Mouse (Mus musculus) intestine, embryonic 14.5 days (tissue): Measurements from ENCODE around the gene Asap2. TPM values are rescaled to one million over a fixed set of nuclear protein-coding genes. Genes with fewer than 3 reads are reported as not detected.

Experiments
- ATAC-seq: fragments of 200-750 bp; cut with Nextera tagmentation; replicated peaks from 2 replicates; pipeline ENCODE4 v1.8.0; 2017; ENCODE audit warnings: low read depth, moderate number of reproducible peaks, moderate TSS enrichment, moderate library complexity; ENCODE audit not compliant: low FRiP score, low TSS enrichment
- DNase-seq: peaks from one replicate; pipeline ENCODE4 v3.0.0-alpha.2; 2018; ENCODE audit warnings: low spot score
- H3K27ac ChIP-seq: fragments of 300-500 bp; sonication (generic); 2 replicates; pipeline ENCODE4 v1.5.1; 2014; ENCODE audit warnings: low read depth, mild to moderate bottlenecking, control low read depth
- H3K27me3 ChIP-seq: fragments of 300-500 bp; sonication (generic); replicated peaks from 2 replicates; pipeline ENCODE4 v1.6.1; 2014; ENCODE audit warnings: low read length, control low read depth; ENCODE audit not compliant: control insufficient read depth, insufficient read depth
- H3K36me3 ChIP-seq: fragments of 300-500 bp; sonication (generic); 2 replicates; pipeline ENCODE4 v1.6.1; 2014; ENCODE audit warnings: low read length, control low read depth; ENCODE audit not compliant: control insufficient read depth, insufficient read depth
- H3K4me1 ChIP-seq: fragments of 300-500 bp; sonication (generic); replicated peaks from 2 replicates; pipeline ENCODE4 v1.6.1; 2014; ENCODE audit warnings: low read length, control low read depth, mixed read lengths; ENCODE audit not compliant: control insufficient read depth, insufficient read depth
- H3K4me2 ChIP-seq: fragments of 300-500 bp; sonication (generic); 2 replicates; pipeline ENCODE4 v1.6.1; 2014; ENCODE audit warnings: low read length
- H3K4me3 ChIP-seq: fragments of 300-500 bp; sonication (generic); 2 replicates; pipeline ENCODE4 v1.5.1; 2014; ENCODE audit warnings: low read depth, low read length, control low read depth, mixed read lengths
- H3K9ac ChIP-seq: fragments of 300-500 bp; sonication (generic); 2 replicates; pipeline ENCODE4 v1.6.1; 2014; ENCODE audit warnings: mild to moderate bottlenecking, low read length
- H3K9me3 ChIP-seq: fragments of 300-500 bp; sonication (generic); 2 replicates; pipeline ENCODE4 v1.6.1; 2016; ENCODE audit warnings: low read length, control low read depth; ENCODE audit not compliant: control insufficient read depth
- WGBS: fragments of 180-500 bp; shearing (Covaris S2); extraction: QIAGEN DNeasy Blood & Tissue Kit; methylation state at CpG from one replicate; pipeline ENCODE4 v1.1.7; 2014; 5-methylcytosine and 5-hydroxymethylcytosine counted together
- polyA plus RNA-seq: library from polyadenylated mRNA; unstranded; fragments of >200 nt; fragmentation: Nextera tagmentation; extraction: Ambion mirVana; gene quantifications from 2 replicates; pipeline ENCODE4 v1.2.1, GENCODE M21; 2014

Gene Asap2
- polyA plus RNA-seq, 1 experiment from 2014 or later: 10.2 TPM

GRCm38 (mm10) chr12:21153279-21153707, 163.0 kb downstream of the Asap2 start:
- no peak overlapping the region for H3K4me3 ChIP-seq
- WGBS: 75% methylated on average over 8 of the region's 8 CpGs
- H3K36me3 ChIP-seq: no peaks in the 10 kb centered on the region
- no peaks in the 10 kb centered on the region for H3K9me3 ChIP-seq
- H3K27ac ChIP-seq: no peak overlapping the region
- H3K9ac ChIP-seq: no peak overlapping the region
- no peak overlapping the region for H3K4me2 ChIP-seq
- peaks cover 5% of the 10 kb centered on the region; the same call in 1 of the 2 replicates for H3K4me1 ChIP-seq
- ATAC-seq (no peak), DNase-seq (no peak)
- H3K27me3 ChIP-seq: no peaks in the 10 kb centered on the region

GRCm38 (mm10) chr12:21155062-21155461, 164.8 kb downstream of the Asap2 start:
- ATAC-seq (no peak), DNase-seq (no peak)
- Histone ChIP-seq H3K4me1 (peaks cover 18% of the 10 kb centered on the region; the same call in 1 of the 2 replicates), H3K4me2 (no peak overlapping the region), H3K36me3 (no peaks in the 10 kb centered on the region), H3K9ac (no peak overlapping the region), H3K27me3 (no peaks in the 10 kb centered on the region), H3K4me3 (no peak overlapping the region), H3K27ac (no peak overlapping the region), H3K9me3 (no peaks in the 10 kb centered on the region)
- WGBS: 47% methylated on average over 4 of the region's 4 CpGs

- 61% methylated on average over 7 of the region's 7 CpGs for WGBS
- Histone ChIP-seq H3K9ac (no peak overlapping the region), H3K4me2 (no peak overlapping the region), H3K36me3 (no peaks in the 10 kb centered on the region), H3K4me1 (peaks cover 36% of the 10 kb centered on the region), H3K4me3 (no peak overlapping the region), H3K27ac (peak overlapping the region; percentile 22; the same call in 1 of the 2 replicates), H3K27me3 (no peaks in the 10 kb centered on the region), H3K9me3 (no peaks in the 10 kb centered on the region)
- no peak for ATAC-seq
- DNase-seq: no peak
Measured at GRCm38 (mm10) chr12:21159304-21159703, 169.0 kb downstream of the Asap2 start.

- WGBS: 58% methylated on average over 8 of the region's 8 CpGs
- H3K27ac ChIP-seq: no peak overlapping the region
- ATAC-seq (no peak), DNase-seq (no peak)
- no peak overlapping the region for H3K4me3 ChIP-seq
- no peaks in the 10 kb centered on the region for H3K9me3 ChIP-seq
- no peaks in the 10 kb centered on the region for H3K27me3 ChIP-seq
- H3K4me1 ChIP-seq: peaks cover 35% of the 10 kb centered on the region
- H3K9ac ChIP-seq: no peak overlapping the region
- no peak overlapping the region for H3K4me2 ChIP-seq
- H3K36me3 ChIP-seq: no peaks in the 10 kb centered on the region
Measured at GRCm38 (mm10) chr12:21160327-21160828, 170.1 kb downstream of the Asap2 start.

GRCm38 (mm10) chr12:21161841-21162240, 171.6 kb downstream of the Asap2 start:
- no peaks in the 10 kb centered on the region for H3K9me3 ChIP-seq
- WGBS: 93% methylated on average over 4 of the region's 4 CpGs
- ATAC-seq: no peak
- peaks cover 35% of the 10 kb centered on the region for H3K4me1 ChIP-seq
- H3K4me2 ChIP-seq: no peak overlapping the region
- H3K4me3 ChIP-seq: no peak overlapping the region
- no peak overlapping the region for H3K9ac ChIP-seq
- H3K36me3 ChIP-seq: no peaks in the 10 kb centered on the region
- no peak for DNase-seq
- H3K27me3 ChIP-seq: no peaks in the 10 kb centered on the region
- H3K27ac ChIP-seq: no peak overlapping the region

- Histone ChIP-seq H3K4me2 (no peak overlapping the region), H3K27me3 (no peaks in the 10 kb centered on the region), H3K4me3 (no peak overlapping the region), H3K27ac (peak overlapping the region; percentile 47), H3K36me3 (peaks cover under 1% of the 10 kb centered on the region; the same call in 1 of the 2 replicates), H3K4me1 (peaks cover 42% of the 10 kb centered on the region), H3K9ac (no peak overlapping the region), H3K9me3 (no peaks in the 10 kb centered on the region)
- WGBS: 36% methylated on average over 3 of the region's 3 CpGs
- no peak for DNase-seq
- ATAC-seq: no peak
Measured at GRCm38 (mm10) chr12:21163706-21164105, 173.4 kb downstream of the Asap2 start.

- DNase-seq (no peak), ATAC-seq (no peak)
- Histone ChIP-seq H3K9ac (no peak overlapping the region), H3K27me3 (no peaks in the 10 kb centered on the region), H3K4me2 (no peak overlapping the region), H3K27ac (no peak overlapping the region; the same call in 1 of the 2 replicates), H3K4me1 (peaks cover 37% of the 10 kb centered on the region), H3K9me3 (no peaks in the 10 kb centered on the region), H3K36me3 (peaks cover 6% of the 10 kb centered on the region), H3K4me3 (no peak overlapping the region)
- 42% methylated on average over 8 of the region's 8 CpGs for WGBS
Measured at GRCm38 (mm10) chr12:21164251-21164650, 174.0 kb downstream of the Asap2 start.

- Histone ChIP-seq H3K27ac (no peak overlapping the region), H3K9ac (no peak overlapping the region), H3K4me1 (peaks cover 28% of the 10 kb centered on the region), H3K9me3 (no peaks in the 10 kb centered on the region), H3K27me3 (no peaks in the 10 kb centered on the region), H3K4me2 (no peak overlapping the region), H3K4me3 (no peak overlapping the region), H3K36me3 (peaks cover 14% of the 10 kb centered on the region)
- no peak for DNase-seq
- no peak for ATAC-seq
- WGBS: 83% methylated on average over 3 of the region's 3 CpGs
Measured at GRCm38 (mm10) chr12:21165157-21165556, 174.9 kb downstream of the Asap2 start.

- no peak overlapping the region for H3K4me3 ChIP-seq
- 46% methylated on average over 7 of the region's 7 CpGs for WGBS
- H3K9ac ChIP-seq: no peak overlapping the region
- no peak for DNase-seq
- no peak overlapping the region for H3K4me2 ChIP-seq
- no peaks in the 10 kb centered on the region for H3K9me3 ChIP-seq
- no peak overlapping the region for H3K27ac ChIP-seq
- H3K27me3 ChIP-seq: no peaks in the 10 kb centered on the region
- peaks cover 21% of the 10 kb centered on the region for H3K4me1 ChIP-seq
- peak; percentile 67 for ATAC-seq
- H3K36me3 ChIP-seq: peaks cover 14% of the 10 kb centered on the region
Measured at GRCm38 (mm10) chr12:21165891-21166342, 175.7 kb downstream of the Asap2 start.
